Mouse (Mus musculus) MEL (cell line): ENCODE data around the gene Cox6a1. TPM values are rescaled to one million over a fixed set of nuclear protein-coding genes. Genes with fewer than 3 reads are reported as not detected.
A peak's percentile ranks its signal among the peaks of the same experiment; 100 is the strongest.

Experiments used
- DNase-seq: peaks from one replicate; pipeline ENCODE4 v3.0.0; 2011; ENCODE audit warnings: low read depth, low spot score
- H3K27ac ChIP-seq: 2 replicates; pipeline ENCODE4 v1.5.1; 2012; ENCODE audit warnings: low read depth, mild to moderate bottlenecking, control low read depth, low read length, moderate library complexity; ENCODE audit not compliant: control insufficient read depth
- H3K27me3 ChIP-seq, 2 experiments: fragments of 150-350 bp in 1 of 2; sonication (generic) in 1 of 2; 2 replicates each; pipeline ENCODE4 v1.6.1; 2012; ENCODE audit warnings: low read length in 2 of 2, mild to moderate bottlenecking in 2 of 2, improper control_type of control experiment in 1 of 2, moderate library complexity in 1 of 2; ENCODE audit not compliant: insufficient read depth in 2 of 2, control insufficient read depth in 1 of 2
- H3K36me3 ChIP-seq, 2 experiments: 2 replicates each; pipeline ENCODE4 v1.6.1; 2012 to 2014; ENCODE audit warnings: low read length in 2 of 2, improper control_type of control experiment in 1 of 2, inconsistent platforms in 1 of 2, mild to moderate bottlenecking in 1 of 2; ENCODE audit not compliant: insufficient read depth in 2 of 2, control insufficient read depth in 1 of 2
- H3K4me1 ChIP-seq, 2 experiments: fragments of 150-350 bp in 1 of 2; sonication (generic) in 1 of 2; 2 replicates each; pipeline ENCODE4 v1.6.1; 2012; ENCODE audit warnings: low read length in 2 of 2, improper control_type of control experiment in 1 of 2, mild to moderate bottlenecking in 1 of 2; ENCODE audit not compliant: insufficient read depth in 2 of 2, control insufficient read depth in 1 of 2
- H3K4me3 ChIP-seq, 2 experiments: fragments of 150-350 bp in 1 of 2; sonication (generic) in 1 of 2; 2 replicates each; pipeline ENCODE4 v1.5.1; 2012; ENCODE audit warnings: low read depth in 2 of 2, low read length in 2 of 2, mild to moderate bottlenecking in 2 of 2, moderate library complexity in 2 of 2, control low read depth in 1 of 2, improper control_type of control experiment in 1 of 2; ENCODE audit not compliant: control insufficient read depth in 1 of 2, insufficient read depth in 1 of 2
- H3K79me2 ChIP-seq: 2 replicates; pipeline ENCODE4 v1.6.1; 2012; ENCODE audit warnings: mild to moderate bottlenecking, low read length, moderate library complexity; ENCODE audit not compliant: control insufficient read depth, poor library complexity, insufficient read depth
- H3K9ac ChIP-seq: 2 replicates; pipeline ENCODE4 v1.6.1; 2012; ENCODE audit warnings: low read depth, mild to moderate bottlenecking, control low read depth, low read length, moderate library complexity; ENCODE audit not compliant: control insufficient read depth, poor library complexity, severe bottlenecking
- H3K9me3 ChIP-seq: fragments of 150-350 bp; sonication (generic); replicated peaks from 2 replicates; pipeline ENCODE4 v1.6.1; 2012; ENCODE audit warnings: mild to moderate bottlenecking, low read length, improper control_type of control experiment, moderate library complexity; ENCODE audit not compliant: insufficient read depth
- GATA1 ChIP-seq: IDR thresholded peaks from 2 replicates; pipeline ENCODE4 v1.6.1; 2011; ENCODE audit warnings: low read depth, low read length, improper control_type of control experiment
- MXI1 ChIP-seq: IDR thresholded peaks from 2 replicates; pipeline ENCODE4 v1.6.1; 2011; ENCODE audit warnings: mild to moderate bottlenecking, low read depth, low read length, improper control_type of control experiment
- MYB ChIP-seq: IDR thresholded peaks from 2 replicates; pipeline ENCODE4 v1.6.1; 2011; ENCODE audit warnings: mild to moderate bottlenecking, low read depth, low read length, improper control_type of control experiment
- NELFE ChIP-seq: IDR thresholded peaks from 2 replicates; pipeline ENCODE4 v1.6.1; 2011; ENCODE audit warnings: low read depth, low read length, improper control_type of control experiment
- POLR2AphosphoS2 ChIP-seq: IDR thresholded peaks from 2 replicates; pipeline ENCODE4 v1.6.1; 2011; ENCODE audit warnings: low read length, improper control_type of control experiment
- RAD21 ChIP-seq: IDR thresholded peaks from 2 replicates; pipeline ENCODE4 v1.6.1; 2011; ENCODE audit warnings: mild to moderate bottlenecking, low read depth, low read length, improper control_type of control experiment
- TAL1 ChIP-seq: IDR thresholded peaks from 2 replicates; pipeline ENCODE4 v1.6.1; 2012; ENCODE audit warnings: mild to moderate bottlenecking, inconsistent platforms, low read length, moderate library complexity, mixed read lengths
- USF2 ChIP-seq, 2 experiments: IDR thresholded peaks; 2 replicates each; pipeline ENCODE4 v1.6.1; 2011 to 2012; ENCODE audit warnings: improper control_type of control experiment in 2 of 2, low read length in 2 of 2, borderline replicate concordance in 1 of 2, inconsistent platforms in 1 of 2, low read depth in 1 of 2, mild to moderate bottlenecking in 1 of 2; ENCODE audit not compliant: insufficient read depth in 1 of 2
- ZNF384 ChIP-seq: IDR thresholded peaks from 2 replicates; pipeline ENCODE4 v1.6.1; 2012; ENCODE audit warnings: low read depth, mild to moderate bottlenecking, inconsistent platforms, low read length, improper control_type of control experiment
- polyA plus RNA-seq, 2 experiments: library from polyadenylated mRNA; stranded (reverse) in 1 of 2; unstranded in 1 of 2; fragments of >175 nt in 1 of 2; fragments of >200 nt in 1 of 2; gene quantifications; 2 replicates each; pipeline versions ENCODE4 v1.2.1 to v1.2.4; 2012; ENCODE audit warnings: low replicate concordance in 2 of 2, low read depth in 1 of 2; ENCODE audit not compliant: insufficient read length in 2 of 2, insufficient read depth in 1 of 2, missing spikeins in 1 of 2
- total RNA-seq: library from RNA; depleted of rRNA; stranded (reverse); fragments of 300-350 nt; gene quantifications from 2 replicates; pipeline ENCODE4 v1.2.3, GENCODE M21; 2012

Gene Cox6a1
- total and polyA plus RNA-seq, 3 experiments: 328 to 1,215 (median 749) TPM

DNA sequence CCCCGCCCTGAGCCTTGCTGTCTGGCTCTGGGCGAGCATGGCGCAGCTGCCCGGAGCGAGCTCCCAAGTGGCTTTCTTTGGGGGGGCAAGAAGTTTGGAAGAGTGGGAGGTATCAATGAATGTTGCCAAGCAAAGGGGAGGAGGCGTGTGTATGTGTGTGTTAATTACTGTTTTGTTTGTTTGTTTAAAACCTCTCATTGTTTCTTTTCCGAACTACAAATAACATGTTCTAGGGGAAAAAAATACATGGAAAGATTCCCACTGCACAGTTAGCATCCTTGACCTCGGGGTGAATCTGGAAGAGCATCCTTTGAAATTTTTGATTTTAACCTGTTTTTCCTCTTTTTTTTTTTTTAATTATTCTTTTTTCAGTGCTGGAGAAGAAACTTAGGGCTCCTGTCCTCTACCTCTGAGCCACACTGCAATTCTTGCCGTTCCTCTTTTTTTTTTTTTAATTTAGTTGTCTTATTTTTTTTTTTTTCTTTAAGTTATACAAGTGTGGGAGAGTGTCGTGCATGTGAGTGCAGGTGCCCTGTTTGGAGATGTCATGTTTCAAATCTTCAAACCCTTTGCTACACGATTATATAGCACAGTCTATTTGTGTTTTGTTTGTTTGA, 25.5 kb upstream of the Cox6a1 start:
- Histone ChIP-seq H3K9me3 (no peaks in the 10 kb centered on the region), H3K4me1 (no peaks in the 10 kb centered on the region), H3K27me3 (no peaks in the 10 kb centered on the region), H3K4me3 (no peak overlapping the region), H3K36me3 (no peaks in the 10 kb centered on the region), H3K9ac (no peak overlapping the region), H3K27ac (no peak overlapping the region), H3K79me2 (no peaks in the 10 kb centered on the region)
- TF ChIP-seq MXI1 (no peak), GATA1 (no peak), MYB (no peak), POLR2AphosphoS2 (no peak), USF2 (IDR thresholded peaks at IDR 0.05; ENCODE audit: borderline replicate concordance in 1 of 2, insufficient read depth in 1 of 2, low read depth in 1 of 2, low read length in 2 of 2) (no peak), ZNF384 (peak; percentile 68), RAD21 (no peak)
- no peak for DNase-seq

DNA sequence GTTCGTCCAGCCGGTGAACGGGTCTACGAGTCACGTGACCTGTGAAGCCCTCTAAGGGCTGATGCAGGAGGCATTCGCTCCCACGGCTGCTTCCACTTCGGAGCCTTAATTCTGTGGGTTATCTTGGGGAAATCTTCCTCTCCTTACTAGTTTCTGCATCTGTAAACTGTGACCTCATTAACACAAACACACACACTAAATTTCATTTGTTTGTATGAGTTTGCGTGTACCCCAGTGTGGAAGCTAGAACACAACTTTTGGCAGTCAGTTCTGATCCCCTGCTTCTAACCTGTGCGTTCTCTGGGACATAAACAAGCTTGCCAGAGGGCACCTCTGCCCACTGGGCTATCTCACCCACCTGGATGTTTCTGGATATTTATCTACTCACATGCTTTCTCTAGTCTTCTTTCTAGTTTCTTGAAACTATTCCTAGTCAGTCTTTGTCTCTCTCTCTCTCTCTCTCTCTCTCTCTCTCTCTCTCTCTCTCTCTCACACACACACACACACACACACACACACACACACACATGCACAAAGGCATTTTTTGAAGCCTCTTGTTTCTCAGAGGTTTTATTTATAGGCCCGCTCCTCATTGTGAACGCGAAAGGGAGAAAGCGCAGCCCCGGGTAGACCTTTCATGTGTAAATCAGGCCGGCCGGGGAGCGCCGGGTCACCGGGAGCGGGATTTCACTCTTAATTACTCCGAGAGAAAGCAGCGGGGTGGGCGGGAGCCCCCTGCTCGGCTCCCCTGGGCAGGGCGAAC, 24.8 kb upstream of the Cox6a1 start:
- Histone ChIP-seq H3K9ac (no peak overlapping the region), H3K4me1 (no peaks in the 10 kb centered on the region), H3K4me3 (no peak overlapping the region), H3K9me3 (no peaks in the 10 kb centered on the region), H3K79me2 (no peaks in the 10 kb centered on the region), H3K36me3 (no peaks in the 10 kb centered on the region), H3K27ac (no peak overlapping the region), H3K27me3 (no peaks in the 10 kb centered on the region)
- no peak for TF ChIP-seq NELFE
- TF ChIP-seq TAL1: no peak
- no peak for TF ChIP-seq POLR2AphosphoS2
- no peak for TF ChIP-seq MYB
- no peak for TF ChIP-seq MXI1
- no peak for DNase-seq

DNA sequence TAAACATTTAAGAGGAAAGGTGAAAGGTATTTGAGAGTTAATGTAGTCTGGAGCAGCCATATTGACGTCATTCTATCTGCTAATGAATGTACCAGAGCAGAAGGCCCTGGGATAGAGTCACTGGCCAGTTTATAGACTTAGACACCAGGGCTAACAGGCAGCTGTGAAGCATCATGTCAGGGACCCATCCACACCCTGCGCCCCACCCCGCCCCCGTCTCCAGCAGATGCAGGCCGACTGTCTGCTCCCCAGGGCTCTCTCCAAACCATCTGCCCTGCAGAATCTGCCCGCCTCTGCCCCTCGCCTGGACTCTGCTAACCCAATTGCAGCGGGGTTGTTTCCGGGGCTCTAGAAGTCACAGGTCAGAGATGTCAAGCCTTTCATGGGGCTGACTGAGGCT, 23.0 kb upstream of the Cox6a1 start:
- H3K27me3 ChIP-seq: no peaks in the 10 kb centered on the region
- no peaks in the 10 kb centered on the region for H3K4me1 ChIP-seq
- H3K27ac ChIP-seq: no peak overlapping the region
- no peak for DNase-seq
- no peak overlapping the region for H3K4me3 ChIP-seq
- no peak for TF ChIP-seq MYB
- TF ChIP-seq, all 39 proteins: peak for 0
- Histone ChIP-seq H3K9ac (no peak overlapping the region), H3K9me3 (no peaks in the 10 kb centered on the region), H3K79me2 (no peaks in the 10 kb centered on the region), H3K36me3 (no peaks in the 10 kb centered on the region)
